Mouse (Mus musculus) embryonic facial prominence, embryonic 10.5 days (tissue): ENCODE measurements around the gene Chd1. TPM values are rescaled to one million over a fixed set of nuclear protein-coding genes. Genes with fewer than 3 reads are reported as not detected.

Experiments used
- DNase-seq: peaks from one replicate; pipeline ENCODE4 v3.0.0-alpha.2; 2017; ENCODE audit warnings: low spot score
- H3K27ac ChIP-seq: fragments of 300-500 bp; sonication (generic); replicated peaks from 2 replicates; pipeline ENCODE4 v1.5.1; 2016; ENCODE audit warnings: mild to moderate bottlenecking
- H3K27me3 ChIP-seq: fragments of 300-500 bp; sonication (generic); replicated peaks from 2 replicates; pipeline ENCODE4 v1.6.1; 2016; ENCODE audit warnings: low read depth, mild to moderate bottlenecking; ENCODE audit not compliant: poor library complexity, severe bottlenecking
- H3K36me3 ChIP-seq: fragments of 300-500 bp; sonication (generic); replicated peaks from 2 replicates; pipeline ENCODE4 v1.6.1; 2016; ENCODE audit warnings: mild to moderate bottlenecking, moderate library complexity
- H3K4me1 ChIP-seq: fragments of 300-500 bp; sonication (generic); 2 replicates; pipeline ENCODE4 v1.6.1; 2016
- H3K4me3 ChIP-seq: fragments of 300-500 bp; sonication (generic); 2 replicates; pipeline ENCODE4 v1.5.1; 2016; ENCODE audit warnings: mild to moderate bottlenecking, moderate library complexity
- H3K9me3 ChIP-seq: fragments of 300-500 bp; sonication (generic); 2 replicates; pipeline ENCODE4 v1.6.1; 2016; ENCODE audit warnings: mild to moderate bottlenecking
- WGBS: fragments of 180-500 bp; shearing (Covaris S2); methylation state at CpG from one replicate; pipeline ENCODE4 v1.1.7; 2016; 5-methylcytosine and 5-hydroxymethylcytosine counted together
- polyA plus RNA-seq: library from polyadenylated mRNA; unstranded; fragments of >200 nt; fragmentation: Nextera tagmentation; extraction: Ambion mirVana; gene quantifications from 2 replicates; pipeline ENCODE4 v1.2.1, GENCODE M21; 2016

Gene Chd1
- polyA plus RNA-seq = 35.2 and 39.0 TPM in 2 replicates

- peaks cover 13% of the 10 kb centered on the region for H3K4me1 ChIP-seq
- H3K36me3 ChIP-seq = peaks cover 28% of the 10 kb centered on the region
- no peaks in the 10 kb centered on the region for H3K9me3 ChIP-seq
- H3K27ac ChIP-seq = peak within 1 kb of the TSS; percentile 98
- peak within 1 kb of the TSS; percentile 91 for H3K4me3 ChIP-seq
- no peaks in the 10 kb centered on the region for H3K27me3 ChIP-seq
- DNase-seq = peak; percentile 94
- WGBS = under 1% methylated on average over 123 of the region's 124 CpGs
Observed at GRCm38 (mm10) chr17:15704475-15705300, at the start of gene Chd1. Gene Chd1 (plus strand): TSS chr17:15704967.

- H3K4me1 ChIP-seq = peaks cover 24% of the 10 kb centered on the region
- H3K4me3 ChIP-seq = peak overlapping the region; percentile 35
- no peaks in the 10 kb centered on the region for H3K36me3 ChIP-seq
- WGBS = 8% methylated on average over 6 of the region's 6 CpGs
- peak; percentile 85 for DNase-seq
- no peaks in the 10 kb centered on the region for H3K27me3 ChIP-seq
- peak overlapping the region; percentile 72 for H3K27ac ChIP-seq
- H3K9me3 ChIP-seq = no peaks in the 10 kb centered on the region
Observed at GRCm38 (mm10) chr17:15656881-15657607, 47.7 kb upstream of the Chd1 start.

GRCm38 (mm10) chr17:15672870-15673269, 31.9 kb upstream of the Chd1 start:
- 62% methylated on average over 5 of the region's 5 CpGs for WGBS
- DNase-seq = no peak
- H3K36me3 ChIP-seq = no peaks in the 10 kb centered on the region
- no peaks in the 10 kb centered on the region for H3K27me3 ChIP-seq
- H3K4me1 ChIP-seq = peaks cover under 1% of the 10 kb centered on the region; the same call in 1 of the 2 replicates
- no peaks in the 10 kb centered on the region for H3K9me3 ChIP-seq
- no peak overlapping the region for H3K4me3 ChIP-seq
- H3K27ac ChIP-seq = no peak overlapping the region

- Histone ChIP-seq H3K27me3 (no peaks in the 10 kb centered on the region), H3K4me1 (peaks cover 5% of the 10 kb centered on the region; the same call in 1 of the 2 replicates), H3K36me3 (no peaks in the 10 kb centered on the region), H3K9me3 (no peaks in the 10 kb centered on the region), H3K4me3 (no peak overlapping the region), H3K27ac (no peak overlapping the region)
- no peak for DNase-seq
- WGBS = 21% methylated on average over 6 of the region's 6 CpGs
Observed at GRCm38 (mm10) chr17:15677970-15678645, 26.7 kb upstream of the Chd1 start.

- no peaks in the 10 kb centered on the region for H3K36me3 ChIP-seq
- 89% methylated on average over 9 of the region's 9 CpGs for WGBS
- H3K27ac ChIP-seq = no peak overlapping the region
- H3K27me3 ChIP-seq = no peaks in the 10 kb centered on the region
- no peak for DNase-seq
- H3K4me1 ChIP-seq = peaks cover 8% of the 10 kb centered on the region; the same call in 1 of the 2 replicates
- no peak overlapping the region for H3K4me3 ChIP-seq
- no peaks in the 10 kb centered on the region for H3K9me3 ChIP-seq
Observed at GRCm38 (mm10) chr17:15679966-15680630, 24.7 kb upstream of the Chd1 start.

GRCm38 (mm10) chr17:15680661-15681060, 24.1 kb upstream of the Chd1 start:
- 79% methylated on average over 4 of the region's 4 CpGs for WGBS

GRCm38 (mm10) chr17:15686396-15686795, 18.4 kb upstream of the Chd1 start:
- no peak for DNase-seq
- no peaks in the 10 kb centered on the region for H3K9me3 ChIP-seq
- 92% methylated on average over 5 of the region's 5 CpGs for whole genome bisulfite sequencing
- no peak overlapping the region for H3K27ac ChIP-seq
- 0 out of 2 replicates have a peak, but pooled peaks cover 4% of the 10 kb centered on the region for H3K4me1 ChIP-seq
- H3K27me3 ChIP-seq = no peaks in the 10 kb centered on the region
- H3K36me3 ChIP-seq = no peaks in the 10 kb centered on the region
- no peak overlapping the region for H3K4me3 ChIP-seq

More at GRCm38 (mm10) chr17:15680661-15681060, 24.1 kb upstream of the Chd1 start:
- H3K4me3 ChIP-seq = no peak overlapping the region
- no peaks in the 10 kb centered on the region for H3K27me3 ChIP-seq
- no peak overlapping the region for H3K27ac ChIP-seq
- no peaks in the 10 kb centered on the region for H3K36me3 ChIP-seq
- peaks cover 9% of the 10 kb centered on the region; the same call in 1 of the 2 replicates for H3K4me1 ChIP-seq
- no peaks in the 10 kb centered on the region for H3K9me3 ChIP-seq
- no peak for DNase-seq

- H3K27me3 ChIP-seq = no peaks in the 10 kb centered on the region
- no peak for DNase-seq
- no peak overlapping the region for H3K4me3 ChIP-seq
- no peaks in the 10 kb centered on the region for H3K9me3 ChIP-seq
- WGBS = 83% methylated on average over 1 of the region's 1 CpGs
- H3K27ac ChIP-seq = no peak overlapping the region
- H3K36me3 ChIP-seq = no peaks in the 10 kb centered on the region
- H3K4me1 ChIP-seq = no peaks in the 10 kb centered on the region
Observed at GRCm38 (mm10) chr17:15690304-15690703, 14.5 kb upstream of the Chd1 start.

- Histone ChIP-seq H3K4me3 (no peak overlapping the region), H3K4me1 (no peaks in the 10 kb centered on the region), H3K27me3 (no peaks in the 10 kb centered on the region), H3K9me3 (no peaks in the 10 kb centered on the region), H3K27ac (no peak overlapping the region), H3K36me3 (no peaks in the 10 kb centered on the region)
- no peak for DNase-seq
- 86% methylated on average over 2 of the region's 2 CpGs for WGBS
Observed at GRCm38 (mm10) chr17:15695566-15695965, 9.2 kb upstream of the Chd1 start.

GRCm38 (mm10) chr17:15698956-15699355, 5.8 kb upstream of the Chd1 start:
- no peaks in the 10 kb centered on the region for H3K9me3 ChIP-seq
- H3K4me3 ChIP-seq = no peak overlapping the region
- no peaks in the 10 kb centered on the region for H3K36me3 ChIP-seq
- H3K27ac ChIP-seq = no peak overlapping the region
- WGBS = 92% methylated on average over 3 of the region's 3 CpGs
- no peaks in the 10 kb centered on the region for H3K27me3 ChIP-seq
- no peak for DNase-seq
- peaks cover under 1% of the 10 kb centered on the region for H3K4me1 ChIP-seq

GRCm38 (mm10) chr17:15701505-15701904, 3.3 kb upstream of the Chd1 start:
- peaks cover 4% of the 10 kb centered on the region for H3K4me1 ChIP-seq
- no peaks in the 10 kb centered on the region for H3K9me3 ChIP-seq
- no peaks in the 10 kb centered on the region for H3K27me3 ChIP-seq
- no peaks in the 10 kb centered on the region for H3K36me3 ChIP-seq
- DNase-seq = no peak
- no peak overlapping the region for H3K27ac ChIP-seq
- H3K4me3 ChIP-seq = no peak overlapping the region
- WGBS = 92% methylated on average over 5 of the region's 5 CpGs

- peaks cover 23% of the 10 kb centered on the region for H3K36me3 ChIP-seq
- 7% methylated on average over 12 of the region's 12 CpGs for WGBS
- DNase-seq = no peak
- peak overlapping the region; percentile 98 for H3K27ac ChIP-seq
- H3K4me1 ChIP-seq = peaks cover 13% of the 10 kb centered on the region
- no peaks in the 10 kb centered on the region for H3K9me3 ChIP-seq
- no peaks in the 10 kb centered on the region for H3K27me3 ChIP-seq
- H3K4me3 ChIP-seq = peak overlapping the region; percentile 91
Observed at GRCm38 (mm10) chr17:15704158-15704474, 651 bp upstream of the Chd1 start.
